Mouse (Mus musculus): Measurements from ENCODE around the gene Rtp4.

DNA sequence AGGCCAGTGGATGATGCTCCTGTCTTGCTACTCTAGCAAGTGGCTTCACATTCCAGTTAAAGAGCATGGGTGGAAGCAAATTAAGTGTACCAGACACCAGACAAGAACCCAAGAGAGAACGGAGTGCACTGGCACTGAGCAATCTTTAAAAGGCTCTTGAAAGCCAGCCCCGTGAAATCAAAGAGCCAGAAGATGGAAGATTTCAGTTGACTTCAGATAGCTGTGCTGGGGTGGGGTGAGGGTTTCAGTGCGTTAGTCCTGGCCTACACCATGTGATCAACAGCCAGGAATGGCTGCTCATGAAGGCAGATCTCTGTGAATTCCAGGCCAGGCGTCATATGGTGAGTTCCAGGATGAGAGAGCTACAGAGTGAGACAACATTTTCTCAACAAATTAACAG, 16.7 kb upstream of the Rtp4 start:
- TF ChIP-seq CTCF (IDR thresholded peaks at IDR 0.05; ENCODE audit: control insufficient read depth, insufficient read depth, insufficient replicate concordance, low read depth, low read length), result no peak
- no peak for TF ChIP-seq POLR2A (IDR thresholded peaks at IDR 0.05; ENCODE audit: control insufficient read depth, low read depth, low read length)
